Mouse (Mus musculus): ENCODE measurements at regions not wholly inside any gene's neighbourhood (a gene's known extent, or its start where the extent isn't known, plus 50 kb on each side); places are given as distances from the start of the nearest gene placed in this dataset.

DNA sequence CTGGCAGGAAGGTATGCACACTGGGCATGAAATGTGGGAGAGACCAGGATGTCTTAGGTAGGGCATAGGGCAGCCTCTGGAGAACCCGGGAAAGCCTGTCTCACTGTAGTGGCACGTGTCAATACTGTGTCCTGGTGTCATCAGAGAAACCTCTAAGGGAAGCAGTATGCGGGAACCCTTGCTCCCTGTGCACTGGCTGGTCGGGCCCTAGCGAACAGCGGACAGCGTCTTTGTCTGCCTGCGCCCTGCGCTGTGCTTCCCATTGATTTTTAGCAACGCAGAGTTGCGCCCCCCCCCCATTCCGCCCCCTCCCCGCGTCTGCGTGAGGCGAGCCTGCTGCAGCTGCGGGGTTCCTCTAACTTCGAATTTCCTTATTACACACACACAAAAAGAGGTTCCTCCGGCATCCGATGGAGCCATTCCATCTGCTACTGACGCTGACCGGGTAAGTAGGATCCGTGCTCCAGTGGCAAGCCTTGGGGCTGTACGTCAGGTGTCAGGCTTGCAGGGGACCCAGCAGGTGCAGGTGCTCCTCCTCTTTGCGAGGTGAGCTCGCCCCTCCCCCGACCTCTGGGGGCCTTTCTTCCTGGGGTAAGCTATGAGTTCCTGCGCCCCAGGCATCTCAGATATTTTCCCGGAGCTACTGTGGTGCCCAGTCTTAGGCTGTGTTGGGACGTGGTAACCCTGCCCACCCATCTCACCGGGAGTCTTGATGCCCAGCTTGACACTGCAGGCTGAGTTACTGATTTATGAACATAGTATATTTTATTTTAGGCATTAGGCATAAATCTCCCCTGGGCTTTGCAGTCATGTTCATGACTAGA is 151.8 kb upstream of the Topaz1 start:
- Histone ChIP-seq H3K27me3 (ENCODE audit: insufficient read depth, low read length) (no peaks in the 10 kb centered on the region), H3K9ac (replicated peaks; ENCODE audit: low read length, poor library complexity, severe bottlenecking) (peak overlapping the region; percentile 62), H3K9me3 (ENCODE audit: low read length) (no peaks in the 10 kb centered on the region), H3K36me3 (ENCODE audit: insufficient read depth, low read length) (no peaks in the 10 kb centered on the region), H3K27ac (ENCODE audit: low read depth, low read length) (peak overlapping the region; percentile 47; the same call in 1 of the 2 replicates), H3K4me3 (ENCODE audit: low read depth, low read length) (peak overlapping the region; percentile 35), H3K4me1 (ENCODE audit: insufficient read depth, low read length) (no peaks in the 10 kb centered on the region), H3K4me2 (ENCODE audit: low read depth, low read length, poor library complexity, severe bottlenecking) (peak overlapping the region; percentile 55)
- DNase-seq (ENCODE audit: low spot score) (no peak), ATAC-seq (ENCODE audit: low FRiP score) (peak; percentile 65; the same call in 1 of the 2 replicates)
- 2% methylated on average over 30 of the region's 31 CpGs for WGBS
- no peak for TF ChIP-seq CTCF (IDR thresholded peaks at IDR 0.05)

DNA sequence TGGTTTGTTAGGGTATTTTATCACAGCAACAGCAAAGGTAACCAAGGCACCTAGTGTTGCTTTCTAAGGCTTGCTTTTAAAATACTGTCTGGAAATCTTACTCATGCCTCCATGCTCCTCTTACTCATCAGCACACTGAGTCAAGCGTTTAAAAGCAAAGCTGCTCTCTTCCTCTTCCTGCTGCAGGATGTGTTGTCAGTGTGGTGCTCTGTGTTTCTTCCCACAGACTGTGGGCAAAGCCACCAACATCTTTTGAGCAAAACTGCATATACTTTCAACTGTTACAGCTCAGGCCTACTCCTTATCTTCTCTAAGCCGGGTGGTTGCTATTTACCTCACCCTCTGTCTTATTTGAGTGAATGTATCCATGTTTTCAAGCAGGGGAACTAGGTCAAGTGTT is 144.0 kb upstream of the Topaz1 start:
- H3K9ac ChIP-seq (replicated peaks; ENCODE audit: low read length, poor library complexity, severe bottlenecking), result no peak overlapping the region
- no peak for DNase-seq (ENCODE audit: low spot score)
- no peak overlapping the region for H3K4me3 ChIP-seq (ENCODE audit: low read depth, low read length)
- no peak for ATAC-seq (ENCODE audit: low FRiP score)
- WGBS, result 86% methylated on average over 2 of the region's 2 CpGs
- no peaks in the 10 kb centered on the region for H3K36me3 ChIP-seq (ENCODE audit: insufficient read depth, low read length)
- H3K4me1 ChIP-seq (ENCODE audit: insufficient read depth, low read length), result no peaks in the 10 kb centered on the region
- H3K27ac ChIP-seq (ENCODE audit: low read depth, low read length), result no peak overlapping the region
- H3K9me3 ChIP-seq (ENCODE audit: low read length), result no peaks in the 10 kb centered on the region
- H3K4me2 ChIP-seq (ENCODE audit: low read depth, low read length, poor library complexity, severe bottlenecking), result no peak overlapping the region
- TF ChIP-seq CTCF (IDR thresholded peaks at IDR 0.05), result no peak
- no peaks in the 10 kb centered on the region for H3K27me3 ChIP-seq (ENCODE audit: insufficient read depth, low read length)

DNA sequence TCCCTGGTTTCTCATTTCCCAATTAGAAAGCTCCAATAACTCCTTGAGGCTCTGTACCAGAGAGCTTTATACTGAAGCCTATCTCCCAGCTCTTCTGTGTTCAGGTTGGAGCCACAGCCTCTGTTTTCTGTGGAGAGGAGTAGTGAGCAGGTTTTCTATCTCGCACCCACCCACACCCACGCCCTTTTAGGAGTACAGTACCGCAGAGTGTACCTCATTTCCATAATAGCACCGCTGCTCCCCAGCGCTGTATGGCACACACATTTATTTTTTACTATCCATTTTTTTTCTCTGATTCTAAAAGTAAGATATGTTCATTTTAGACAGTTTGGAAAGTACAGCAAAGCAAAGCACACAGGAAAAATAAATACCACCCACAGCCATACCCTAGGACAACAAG is 137.5 kb upstream of the Topaz1 start:
- DNase-seq (ENCODE audit: low spot score), result no peak

DNA sequence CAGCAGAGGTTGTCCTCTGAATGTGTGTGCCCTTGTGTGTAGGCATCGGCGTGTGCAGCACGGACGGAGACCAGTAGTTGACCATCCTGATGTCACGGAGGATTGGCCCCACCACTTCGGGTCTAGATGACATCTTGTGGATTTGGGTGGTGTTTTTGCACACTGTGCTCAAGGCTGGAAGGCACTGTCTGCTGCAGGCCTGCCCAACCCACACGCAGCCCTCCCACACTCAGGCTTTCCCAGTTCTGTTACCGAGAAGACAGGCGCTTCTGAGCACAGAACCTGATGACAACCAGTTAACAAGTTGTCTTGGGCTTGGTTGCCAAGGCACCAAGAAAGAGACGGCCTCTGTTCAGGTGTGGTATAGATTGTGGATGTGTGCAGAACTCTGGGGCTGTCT is 136.2 kb upstream of the Topaz1 start:
- no peak for DNase-seq (ENCODE audit: low spot score)
- H3K9ac ChIP-seq (replicated peaks; ENCODE audit: low read length, poor library complexity, severe bottlenecking), result no peak overlapping the region
- TF ChIP-seq CTCF (IDR thresholded peaks at IDR 0.05), result no peak
- H3K36me3 ChIP-seq (ENCODE audit: insufficient read depth, low read length), result no peaks in the 10 kb centered on the region
- ATAC-seq (ENCODE audit: low FRiP score), result no peak
- H3K9me3 ChIP-seq (ENCODE audit: low read length), result no peaks in the 10 kb centered on the region
- no peaks in the 10 kb centered on the region for H3K4me1 ChIP-seq (ENCODE audit: insufficient read depth, low read length)
- no peak overlapping the region for H3K4me2 ChIP-seq (ENCODE audit: low read depth, low read length, poor library complexity, severe bottlenecking)
- WGBS, result 92% methylated on average over 10 of the region's 10 CpGs
- no peak overlapping the region for H3K4me3 ChIP-seq (ENCODE audit: low read depth, low read length)
- H3K27ac ChIP-seq (ENCODE audit: low read depth, low read length), result no peak overlapping the region
- H3K27me3 ChIP-seq (ENCODE audit: insufficient read depth, low read length), result no peaks in the 10 kb centered on the region

More for the DNA sequence above, 137.5 kb upstream of the Topaz1 start:
- TF ChIP-seq CTCF (IDR thresholded peaks at IDR 0.05), result no peak
- no peak overlapping the region for H3K4me2 ChIP-seq (ENCODE audit: low read depth, low read length, poor library complexity, severe bottlenecking)
- H3K4me1 ChIP-seq (ENCODE audit: insufficient read depth, low read length), result no peaks in the 10 kb centered on the region
- H3K27me3 ChIP-seq (ENCODE audit: insufficient read depth, low read length), result no peaks in the 10 kb centered on the region
- no peaks in the 10 kb centered on the region for H3K9me3 ChIP-seq (ENCODE audit: low read length)
- no peak overlapping the region for H3K4me3 ChIP-seq (ENCODE audit: low read depth, low read length)
- WGBS, result 91% methylated on average over 5 of the region's 5 CpGs
- no peak overlapping the region for H3K9ac ChIP-seq (replicated peaks; ENCODE audit: low read length, poor library complexity, severe bottlenecking)
- no peak for ATAC-seq (ENCODE audit: low FRiP score)
- no peaks in the 10 kb centered on the region for H3K36me3 ChIP-seq (ENCODE audit: insufficient read depth, low read length)
- no peak overlapping the region for H3K27ac ChIP-seq (ENCODE audit: low read depth, low read length)

- H3K27ac ChIP-seq (ENCODE audit: low read depth, low read length), result no peak overlapping the region
- no peaks in the 10 kb centered on the region for H3K36me3 ChIP-seq (ENCODE audit: insufficient read depth, low read length)
- no peak for DNase-seq (ENCODE audit: low spot score)
- ATAC-seq (ENCODE audit: low FRiP score), result no peak
- no peaks in the 10 kb centered on the region for H3K9me3 ChIP-seq (ENCODE audit: low read length)
- no peaks in the 10 kb centered on the region for H3K4me1 ChIP-seq (ENCODE audit: insufficient read depth, low read length)
- H3K4me2 ChIP-seq (ENCODE audit: low read depth, low read length, poor library complexity, severe bottlenecking), result no peak overlapping the region
- WGBS, result 19% methylated on average over 5 of the region's 5 CpGs
- no peak overlapping the region for H3K4me3 ChIP-seq (ENCODE audit: low read depth, low read length)
- TF ChIP-seq CTCF (IDR thresholded peaks at IDR 0.05), result no peak
- H3K27me3 ChIP-seq (ENCODE audit: insufficient read depth, low read length), result no peaks in the 10 kb centered on the region
- H3K9ac ChIP-seq (replicated peaks; ENCODE audit: low read length, poor library complexity, severe bottlenecking), result no peak overlapping the region
Measured at GRCm38 (mm10) chr9:122614579-122615252, 132.4 kb upstream of the Topaz1 start.

- 25% methylated on average over 4 of the region's 4 CpGs for WGBS
- peak; percentile 74 for TF ChIP-seq CTCF (IDR thresholded peaks at IDR 0.05)
- Histone ChIP-seq H3K36me3 (ENCODE audit: insufficient read depth, low read length) (no peaks in the 10 kb centered on the region), H3K4me1 (ENCODE audit: insufficient read depth, low read length) (no peaks in the 10 kb centered on the region), H3K4me2 (ENCODE audit: low read depth, low read length, poor library complexity, severe bottlenecking) (no peak overlapping the region), H3K4me3 (ENCODE audit: low read depth, low read length) (no peak overlapping the region), H3K27ac (ENCODE audit: low read depth, low read length) (no peak overlapping the region), H3K9me3 (ENCODE audit: low read length) (no peaks in the 10 kb centered on the region), H3K9ac (replicated peaks; ENCODE audit: low read length, poor library complexity, severe bottlenecking) (no peak overlapping the region), H3K27me3 (ENCODE audit: insufficient read depth, low read length) (no peaks in the 10 kb centered on the region)
- DNase-seq (ENCODE audit: low spot score) (no peak), ATAC-seq (ENCODE audit: low FRiP score) (no peak)
Measured at GRCm38 (mm10) chr9:122615351-122615750, 131.8 kb upstream of the Topaz1 start.

Measured in midbrain, postnatal 0 days (tissue).